Mouse (Mus musculus) small intestine, adult 2 months (tissue): Measurements from ENCODE around the gene Srd5a2. TPM values are rescaled to one million over a fixed set of nuclear protein-coding genes. Genes with fewer than 3 reads are reported as not detected.

Experiments used
- H3K27ac ChIP-seq: fragments of 200-500 bp; 2 replicates; pipeline ENCODE4 v1.5.1; 2012; ENCODE audit warnings: low read depth, low read length, control low read depth, inconsistent platforms; ENCODE audit not compliant: insufficient read depth
- H3K27me3 ChIP-seq: fragments of 200-500 bp; 2 replicates; pipeline ENCODE4 v1.6.1; 2012; ENCODE audit warnings: mild to moderate bottlenecking, moderate library complexity, low read length, inconsistent platforms; ENCODE audit not compliant: control insufficient read depth, insufficient read depth
- H3K36me3 ChIP-seq: fragments of 200-500 bp; 2 replicates; pipeline ENCODE4 v1.6.1; 2012; ENCODE audit warnings: mild to moderate bottlenecking, low read length, control low read depth, inconsistent platforms; ENCODE audit not compliant: control insufficient read depth, insufficient read depth
- H3K4me1 ChIP-seq: fragments of 200-500 bp; 2 replicates; pipeline ENCODE4 v1.6.1; 2012; ENCODE audit warnings: low read length, inconsistent platforms, mixed read lengths; ENCODE audit not compliant: control insufficient read depth, insufficient read depth, insufficient read length
- H3K4me3 ChIP-seq: fragments of 200-500 bp; 2 replicates; pipeline ENCODE4 v1.5.1; 2012; ENCODE audit warnings: low read depth, mild to moderate bottlenecking, control low read depth, inconsistent platforms, low read length, moderate library complexity
- CTCF ChIP-seq: fragments of 200-500 bp; IDR thresholded peaks from 2 replicates; pipeline ENCODE4 v1.5.1; 2012; ENCODE audit warnings: low read depth, mild to moderate bottlenecking, control low read depth, inconsistent platforms, low read length, moderate library complexity, mixed read lengths; ENCODE audit not compliant: insufficient replicate concordance, insufficient read length; ENCODE audit errors: extremely low read depth
- POLR2A ChIP-seq: fragments of 200-500 bp; IDR thresholded peaks from 2 replicates; pipeline ENCODE4 v1.6.1; 2012; ENCODE audit warnings: low read depth, mild to moderate bottlenecking, control low read depth, inconsistent platforms, low read length, moderate library complexity
- WGBS: fragments of 180-500 bp; shearing (Covaris S2); methylation state at CpG from one replicate; pipeline ENCODE4 v1.1.7; 2018; 5-methylcytosine and 5-hydroxymethylcytosine counted together
- polyA plus RNA-seq: library from polyadenylated mRNA; depleted of rRNA; stranded (reverse); fragments of >200 nt; gene quantifications from 2 replicates; pipeline ENCODE4 v1.2.3, GENCODE M21; 2012

Srd5a2 gene
- polyA plus RNA-seq, 1 experiment, result not detected

GRCm38 (mm10) chr17:74048229-74048816 is 607 bp upstream of the Srd5a2 start:
- no peak overlapping the region for H3K4me3 ChIP-seq
- 5% methylated on average over 19 of the region's 19 CpGs for WGBS
- no peaks in the 10 kb centered on the region for H3K36me3 ChIP-seq

GRCm38 (mm10) chr17:74043754-74044153 is 4.0 kb downstream of the Srd5a2 start:
- TF ChIP-seq POLR2A (no peak), CTCF (no peak)
- WGBS, result 63% methylated on average over 4 of the region's 4 CpGs
- Histone ChIP-seq H3K36me3 (no peaks in the 10 kb centered on the region), H3K4me3 (no peak overlapping the region), H3K4me1 (0 out of 2 replicates have a peak, but pooled peaks cover 5% of the 10 kb centered on the region), H3K27ac (no peak overlapping the region), H3K27me3 (peaks cover 25% of the 10 kb centered on the region)

More at GRCm38 (mm10) chr17:74048229-74048816, 607 bp upstream of the Srd5a2 start:
- peaks cover 34% of the 10 kb centered on the region for H3K27me3 ChIP-seq
- no peak for TF ChIP-seq CTCF
- no peak for TF ChIP-seq POLR2A
- no peak overlapping the region for H3K27ac ChIP-seq
- 0 out of 2 replicates have a peak, but pooled peaks cover 5% of the 10 kb centered on the region for H3K4me1 ChIP-seq

GRCm38 (mm10) chr17:74020526-74021203 is 27.1 kb downstream of the Srd5a2 start:
- Histone ChIP-seq H3K27ac (no peak overlapping the region), H3K4me1 (no peaks in the 10 kb centered on the region), H3K36me3 (no peaks in the 10 kb centered on the region), H3K4me3 (no peak overlapping the region), H3K27me3 (no peaks in the 10 kb centered on the region)
- TF ChIP-seq POLR2A (no peak), CTCF (peak; percentile 98)
- WGBS, result 38% methylated on average over 8 of the region's 8 CpGs

- Histone ChIP-seq H3K4me1 (no peaks in the 10 kb centered on the region), H3K27ac (no peak overlapping the region), H3K36me3 (no peaks in the 10 kb centered on the region), H3K27me3 (no peaks in the 10 kb centered on the region), H3K4me3 (no peak overlapping the region)
- TF ChIP-seq POLR2A (no peak), CTCF (no peak)
- 76% methylated on average over 4 of the region's 4 CpGs for WGBS
Observed at GRCm38 (mm10) chr17:74018281-74018680, 29.4 kb downstream of the Srd5a2 start.

- TF ChIP-seq POLR2A (no peak), CTCF (no peak)
- Histone ChIP-seq H3K27me3 (no peaks in the 10 kb centered on the region), H3K4me3 (no peak overlapping the region), H3K27ac (no peak overlapping the region), H3K36me3 (no peaks in the 10 kb centered on the region), H3K4me1 (no peaks in the 10 kb centered on the region)
- 81% methylated on average over 1 of the region's 1 CpGs for WGBS
Observed at GRCm38 (mm10) chr17:74017649-74018048, 30.1 kb downstream of the Srd5a2 start.

GRCm38 (mm10) chr17:74015128-74015527 is 32.6 kb downstream of the Srd5a2 start:
- Histone ChIP-seq H3K36me3 (no peaks in the 10 kb centered on the region), H3K27ac (no peak overlapping the region), H3K4me1 (no peaks in the 10 kb centered on the region), H3K4me3 (no peak overlapping the region), H3K27me3 (no peaks in the 10 kb centered on the region)
- no peak for TF ChIP-seq CTCF
- no peak for TF ChIP-seq POLR2A
- 66% methylated on average over 6 of the region's 6 CpGs for WGBS

- Histone ChIP-seq H3K27ac (no peak overlapping the region), H3K36me3 (no peaks in the 10 kb centered on the region), H3K4me3 (no peak overlapping the region), H3K27me3 (no peaks in the 10 kb centered on the region), H3K4me1 (no peaks in the 10 kb centered on the region)
- TF ChIP-seq CTCF, result no peak
- no peak for TF ChIP-seq POLR2A
- WGBS, result 70% methylated on average over 4 of the region's 4 CpGs
Observed at GRCm38 (mm10) chr17:74008680-74009079, 39.0 kb downstream of the Srd5a2 start.
